10 mouse cellular contexts compared by ENCODE assay signal in the genomic region with DNA sequence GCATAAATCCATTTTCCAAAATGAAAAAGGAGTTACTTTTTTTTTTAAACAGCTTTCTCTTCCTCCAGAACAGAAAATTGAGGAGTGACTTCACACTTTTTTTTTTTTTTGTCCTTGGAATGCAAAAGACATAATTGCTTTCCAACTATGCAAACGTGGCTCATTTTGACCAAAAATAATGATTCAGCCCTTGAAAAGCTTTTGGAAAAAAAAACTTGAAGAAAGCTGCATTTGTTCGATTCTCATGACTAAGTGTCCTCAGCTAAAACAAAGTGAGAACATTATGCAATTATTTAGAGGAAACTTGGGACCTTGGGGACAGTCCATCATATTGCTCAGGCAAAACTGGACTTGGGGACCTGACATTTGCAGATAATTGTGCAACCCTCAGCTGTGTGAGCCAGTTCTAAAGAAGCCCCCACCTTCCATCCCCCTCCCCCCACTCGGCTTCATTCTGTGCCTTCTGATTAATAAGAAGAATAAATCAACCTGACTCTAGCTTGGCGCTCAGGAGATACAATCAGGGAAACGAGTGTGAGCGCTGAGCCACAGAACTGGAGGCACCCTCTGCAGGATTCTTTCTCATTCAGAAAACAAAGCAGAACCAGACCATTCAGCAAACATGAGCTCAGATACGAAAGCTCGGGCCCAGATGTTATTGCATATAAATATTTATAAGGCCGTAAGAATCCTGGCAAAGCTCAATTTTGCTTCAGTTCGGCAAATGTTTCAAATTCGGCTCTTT.
DNase-seq lines count a peak whose midpoint lies in the region; ATAC-seq lines count a peak whose summit lies in the region.
"Had no signal": no experiment of that assay in that cellular context is flagged by ENCODE, and none has a peak within 500 bp of the region (broad histone marks: within the 10 kb centered on the region; RNA-seq: fewer than 3 reads in every experiment).

No protein-coding gene starts in this region.

- H3K4me2 ChIP-seq in forebrain, embryonic 15.5 days (replicated peaks), result no peak overlapping the region; the same call in 1 of the 2 replicates
- H3K4me2 ChIP-seq: limb, embryonic 15.5 days had no signal

- no peak overlapping the region for H3K9ac ChIP-seq in forebrain, embryonic 15.5 days (replicated peaks)
- H3K9ac ChIP-seq: limb, embryonic 15.5 days had no signal

- H3K9me3 ChIP-seq in forebrain, embryonic 15.5 days, result no peaks in the 10 kb centered on the region
- H3K9me3 ChIP-seq: limb, embryonic 15.5 days had no signal

- H3K27me3 ChIP-seq in forebrain, embryonic 15.5 days, result no peaks in the 10 kb centered on the region
- H3K27me3 ChIP-seq: CH12.LX; limb, embryonic 15.5 days had no signal

- H3K4me1 ChIP-seq in forebrain, embryonic 15.5 days, result peaks cover 15% of the 10 kb centered on the region

- 0 out of 2 replicates have a peak overlapping the region, but pooled peaks have one; percentile 48 for H3K27ac ChIP-seq in forebrain, embryonic 15.5 days (replicated peaks)
- H3K27ac ChIP-seq: limb, embryonic 15.5 days had no signal

- H3K4me3 ChIP-seq in forebrain, embryonic 15.5 days, result no peak overlapping the region
- H3K4me3 ChIP-seq: limb, embryonic 15.5 days had no signal

- DNase-seq in gastrocnemius, adult 18-20 months (ENCODE audit: low spot score), result peak; percentile 75
- no peak for DNase-seq in gastrocnemius, postnatal 10 days
- peak; percentile 53 for DNase-seq in adipocyte (ENCODE audit: low spot score)
- DNase-seq in left cerebral cortex, postnatal 36 days (ENCODE audit: low spot score in 2 of 2), result peak; percentile 30 to 38
- DNase-seq in cerebellum, adult 11-12 months, result no peak
- DNase-seq in spleen, adult 12 weeks (ENCODE audit: low spot score), result no peak
- DNase-seq in spleen, postnatal 4 days (ENCODE audit: low spot score in 2 of 2), result no peak

- 22% methylated on average over 11 of the region's 11 CpGs for WGBS in forebrain, embryonic 15.5 days

- peak; percentile 80 for ATAC-seq in forebrain, embryonic 15.5 days (replicated peaks)

- no peaks in the 10 kb centered on the region for H3K36me3 ChIP-seq in forebrain, embryonic 15.5 days
- H3K36me3 ChIP-seq: limb, embryonic 15.5 days had no signal

- intact Hi-C loops in left cerebral cortex, postnatal 36 days (cut with DNase I), result loop anchor here (1.0 kb wide), 1 partner anchor 29 kb away; no protein-coding TSS in a partner anchor

Comparison
In these comparisons a context has a peak if more than half of its experiments do, and no peak if none do; other contexts are left out.
1. DNase-seq: peak in gastrocnemius, adult 18-20 months (single experiment), adipocyte (single experiment) and left cerebral cortex, postnatal 36 days (2 of 2); none in gastrocnemius, postnatal 10 days (single experiment), cerebellum, adult 11-12 months (single experiment), spleen, adult 12 weeks (single experiment) and spleen, postnatal 4 days (0 of 2).